Mouse (Mus musculus): ENCODE results near the gene Lars2. TPM values are rescaled to one million over a fixed set of nuclear protein-coding genes. Genes with fewer than 3 reads are reported as not detected.
"Not testable (repeated sequence)": the region's sequence is repeated elsewhere in the genome, so short reads cannot be mapped to it uniquely, and the experiment has no call there.

The Lars2 gene
- 1,169 and 1,259 TPM in 2 replicates for polyA plus RNA-seq (2016; fragmentation: Nextera tagmentation; extraction: Ambion mirVana)

- under 1% methylated on average over 35 of the region's 35 CpGs for WGBS
These were observed at the start of gene Lars2 for GRCm38 (mm10) chr9:123366708-123367385. TSS of gene Lars2 (plus strand) at chr9:123366927.

DNA sequence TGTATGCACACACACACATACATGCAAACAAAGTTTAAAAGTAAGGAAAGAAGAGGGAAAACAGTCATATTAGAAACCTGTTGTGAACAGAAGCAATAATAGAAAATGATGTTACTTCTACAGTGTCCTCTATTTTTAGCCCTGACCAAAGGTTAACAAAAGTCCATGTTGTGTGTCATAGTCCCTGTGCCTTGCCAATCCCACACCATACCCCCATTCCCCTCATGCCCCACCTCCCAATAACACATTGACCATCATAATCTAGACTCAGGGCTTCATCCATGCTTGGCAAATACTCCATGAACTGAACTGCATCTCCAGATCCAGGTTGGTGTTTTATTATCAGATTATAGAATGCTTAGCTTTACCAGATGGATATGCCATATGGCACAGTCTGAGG lies 40.6 kb upstream of the Lars2 start:
- Histone ChIP-seq H3K9ac (no peak overlapping the region), H3K4me2 (no peak overlapping the region), H3K4me3 (replicated peaks) (no peak overlapping the region), H3K36me3 (replicated peaks) (no peaks in the 10 kb centered on the region), H3K27me3 (no peaks in the 10 kb centered on the region), H3K4me1 (no peaks in the 10 kb centered on the region), H3K27ac (no peak overlapping the region), H3K9me3 (no peaks in the 10 kb centered on the region)
- no peak for ATAC-seq (ENCODE audit: low FRiP score)

More at GRCm38 (mm10) chr9:123366708-123367385, at the start of gene Lars2:
- Histone ChIP-seq H3K4me1 (peaks cover 17% of the 10 kb centered on the region), H3K9ac (peak within 1 kb of the TSS; percentile 70), H3K36me3 (replicated peaks) (peaks cover 3% of the 10 kb centered on the region), H3K27ac (peak within 1 kb of the TSS; percentile 86), H3K9me3 (no peaks in the 10 kb centered on the region), H3K4me3 (replicated peaks) (peak within 1 kb of the TSS; percentile 77), H3K4me2 (peak within 1 kb of the TSS; percentile 85), H3K27me3 (no peaks in the 10 kb centered on the region)
- peak; percentile 98 for ATAC-seq (ENCODE audit: low FRiP score)

DNA sequence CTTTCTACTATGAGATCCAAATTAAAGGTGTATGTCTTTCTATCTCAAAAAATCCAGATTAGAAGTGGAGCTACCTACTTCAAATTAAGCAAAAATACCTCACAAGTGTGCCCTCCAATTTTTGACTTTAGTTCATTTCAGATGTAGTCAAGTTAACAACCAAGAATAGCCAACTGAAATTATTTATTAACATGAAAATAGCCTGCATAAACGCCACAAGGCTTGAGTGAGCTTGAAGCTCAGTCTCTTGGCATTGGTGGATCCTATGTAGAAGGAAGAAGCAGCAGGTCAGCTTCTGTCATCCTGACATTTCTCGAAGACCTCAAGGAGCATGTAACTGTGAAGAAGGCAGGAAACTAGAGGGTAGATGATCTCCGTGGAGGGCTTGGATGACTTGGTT lies 38.4 kb upstream of the Lars2 start:
- no peak overlapping the region for H3K9ac ChIP-seq
- H3K27ac ChIP-seq, result no peak overlapping the region
- no peak for ATAC-seq (ENCODE audit: low FRiP score)
- H3K36me3 ChIP-seq (replicated peaks), result no peaks in the 10 kb centered on the region
- 85% methylated on average over 3 of the region's 3 CpGs for WGBS
- H3K9me3 ChIP-seq, result no peaks in the 10 kb centered on the region
- H3K4me3 ChIP-seq (replicated peaks), result no peak overlapping the region
- H3K27me3 ChIP-seq, result no peaks in the 10 kb centered on the region
- H3K4me1 ChIP-seq, result no peaks in the 10 kb centered on the region
- H3K4me2 ChIP-seq, result no peak overlapping the region

DNA sequence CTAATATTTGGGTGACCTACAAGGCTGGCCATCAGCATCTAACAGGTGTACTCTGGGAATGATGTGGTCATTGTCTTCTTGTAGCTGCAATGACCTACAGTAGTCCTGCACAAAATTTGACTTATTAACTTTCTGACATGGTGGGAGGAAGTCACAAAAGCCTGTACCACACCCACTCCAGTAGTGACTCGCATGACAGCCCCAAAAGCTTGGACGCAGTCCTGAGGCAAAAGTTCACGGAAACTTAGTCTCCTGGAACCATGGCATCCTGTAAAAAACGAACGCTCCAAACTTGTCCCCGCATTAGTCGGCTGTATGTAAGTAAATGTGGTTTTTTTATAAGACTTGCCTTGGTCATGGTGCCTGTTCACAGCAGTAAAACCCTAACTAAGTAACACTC lies 36.9 kb upstream of the Lars2 start:
- 95% methylated on average over 7 of the region's 7 CpGs for WGBS

GRCm38 (mm10) chr9:123330271-123330670 lies 36.5 kb upstream of the Lars2 start:
- H3K9ac ChIP-seq; H3K4me1 ChIP-seq; ATAC-seq (ENCODE audit: low FRiP score); H3K4me2 ChIP-seq; H3K36me3 ChIP-seq (replicated peaks); H3K27me3 ChIP-seq; H3K9me3 ChIP-seq; H3K4me3 ChIP-seq (replicated peaks); H3K27ac ChIP-seq: not testable (repeated sequence)
- 76% methylated on average over 1 of the region's 1 CpGs for WGBS

More for the DNA sequence above, 36.9 kb upstream of the Lars2 start:
- Histone ChIP-seq H3K4me3 (replicated peaks) (no peak overlapping the region), H3K27me3 (no peaks in the 10 kb centered on the region), H3K36me3 (replicated peaks) (no peaks in the 10 kb centered on the region), H3K27ac (no peak overlapping the region), H3K4me2 (no peak overlapping the region), H3K4me1 (no peaks in the 10 kb centered on the region), H3K9ac (no peak overlapping the region), H3K9me3 (no peaks in the 10 kb centered on the region)
- no peak for ATAC-seq (ENCODE audit: low FRiP score)

DNA sequence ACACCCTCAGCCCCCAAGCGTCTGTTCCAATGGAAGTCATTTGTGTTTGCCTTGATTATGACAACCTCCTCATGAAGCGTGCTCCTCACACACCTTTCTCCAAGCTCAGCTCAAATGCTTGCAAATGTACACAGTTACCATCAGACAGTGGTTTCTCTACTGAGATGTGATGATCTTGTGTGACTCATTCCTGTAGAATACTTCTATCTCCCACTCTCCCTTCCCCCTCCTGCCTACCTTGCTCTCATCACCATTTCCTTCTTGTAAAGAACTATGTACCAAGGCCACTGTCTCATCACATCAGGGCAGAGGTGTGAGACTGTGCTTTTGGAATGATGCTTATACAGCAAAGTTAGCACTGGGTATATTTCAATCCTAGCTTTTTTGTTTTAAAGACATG lies 33.2 kb upstream of the Lars2 start:
- H3K27ac ChIP-seq, result no peak overlapping the region
- no peak overlapping the region for H3K4me2 ChIP-seq
- 0 out of 2 replicates have a peak, but pooled peaks cover 5% of the 10 kb centered on the region for H3K4me1 ChIP-seq
- no peaks in the 10 kb centered on the region for H3K9me3 ChIP-seq
- no peak overlapping the region for H3K4me3 ChIP-seq (replicated peaks)
- no peak overlapping the region for H3K9ac ChIP-seq
- no peak for ATAC-seq (ENCODE audit: low FRiP score)
- no peaks in the 10 kb centered on the region for H3K27me3 ChIP-seq
- 88% methylated on average over 2 of the region's 2 CpGs for WGBS
- H3K36me3 ChIP-seq (replicated peaks), result no peaks in the 10 kb centered on the region

- 0 out of 2 replicates have a peak, but pooled peaks cover 5% of the 10 kb centered on the region for H3K4me1 ChIP-seq
These were observed 31.6 kb upstream of the Lars2 start for GRCm38 (mm10) chr9:123335044-123335670.

DNA sequence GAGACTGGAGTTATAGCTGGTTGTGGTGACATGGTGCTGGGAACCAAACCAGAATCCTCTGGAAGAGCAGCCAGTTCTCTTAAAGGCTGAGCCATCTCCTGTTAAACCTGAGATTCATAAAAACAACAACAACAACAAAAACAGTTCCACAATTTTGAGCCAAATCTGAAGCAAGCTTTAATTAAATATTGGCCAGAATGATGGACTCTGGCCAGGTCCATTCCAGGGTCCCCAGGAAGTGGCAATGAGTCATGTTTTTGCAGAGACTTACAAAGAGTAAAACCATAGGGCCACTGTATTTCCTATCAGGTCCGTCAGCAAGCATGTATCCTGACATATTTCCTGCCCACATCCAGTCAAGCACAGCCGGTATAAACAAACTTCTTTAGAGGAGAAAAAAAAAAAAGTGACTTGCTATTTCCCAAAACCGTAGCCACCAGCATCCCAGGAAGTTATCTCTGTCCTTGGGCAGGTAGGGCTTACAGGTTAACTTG lies 27.0 kb upstream of the Lars2 start:
- 79% methylated on average over 3 of the region's 3 CpGs for WGBS

More at GRCm38 (mm10) chr9:123335044-123335670, 31.6 kb upstream of the Lars2 start:
- Histone ChIP-seq H3K36me3 (replicated peaks) (no peaks in the 10 kb centered on the region), H3K27me3 (no peaks in the 10 kb centered on the region), H3K27ac (no peak overlapping the region), H3K4me3 (replicated peaks) (no peak overlapping the region), H3K9ac (no peak overlapping the region), H3K9me3 (no peaks in the 10 kb centered on the region), H3K4me2 (no peak overlapping the region)
- no peak for ATAC-seq (ENCODE audit: low FRiP score)
- WGBS, result 60% methylated on average over 5 of the region's 5 CpGs

DNA sequence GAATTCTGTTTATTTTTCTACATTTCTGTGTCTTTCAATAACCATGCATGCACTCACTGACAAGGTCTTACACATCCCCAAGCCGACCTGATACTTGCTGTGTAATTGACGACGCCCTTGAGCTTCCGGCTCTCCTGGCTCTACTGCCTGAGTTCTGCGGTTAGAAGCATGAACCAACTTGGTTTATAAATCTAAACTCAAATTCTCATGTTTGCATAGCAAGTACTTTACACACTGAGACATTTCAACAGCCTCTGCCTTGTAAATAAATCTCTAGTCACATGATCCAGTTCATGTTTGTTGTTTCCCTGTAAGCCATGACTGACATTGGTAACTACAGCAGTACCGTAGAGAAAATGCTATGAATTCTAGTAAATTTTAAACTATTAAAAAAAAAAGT lies 25.5 kb upstream of the Lars2 start:
- H3K27ac ChIP-seq, result no peak overlapping the region
- H3K36me3 ChIP-seq (replicated peaks), result no peaks in the 10 kb centered on the region
- no peaks in the 10 kb centered on the region for H3K27me3 ChIP-seq
- 0 out of 2 replicates have a peak, but pooled peaks cover 5% of the 10 kb centered on the region for H3K4me1 ChIP-seq
- ATAC-seq (ENCODE audit: low FRiP score), result no peak
- no peak overlapping the region for H3K4me3 ChIP-seq (replicated peaks)
- H3K9me3 ChIP-seq, result no peaks in the 10 kb centered on the region
- H3K4me2 ChIP-seq, result no peak overlapping the region
- H3K9ac ChIP-seq, result no peak overlapping the region
- 87% methylated on average over 6 of the region's 6 CpGs for WGBS

More for the DNA sequence above, 27.0 kb upstream of the Lars2 start:
- no peak overlapping the region for H3K4me3 ChIP-seq (replicated peaks)
- no peaks in the 10 kb centered on the region for H3K36me3 ChIP-seq (replicated peaks)
- no peak for ATAC-seq (ENCODE audit: low FRiP score)
- H3K9me3 ChIP-seq, result no peaks in the 10 kb centered on the region
- no peak overlapping the region for H3K9ac ChIP-seq
- H3K27me3 ChIP-seq, result no peaks in the 10 kb centered on the region
- 0 out of 2 replicates have a peak, but pooled peaks cover 5% of the 10 kb centered on the region for H3K4me1 ChIP-seq
- no peak overlapping the region for H3K4me2 ChIP-seq
- no peak overlapping the region for H3K27ac ChIP-seq

GRCm38 (mm10) chr9:123343069-123343468 lies 23.7 kb upstream of the Lars2 start:
- H3K4me3 ChIP-seq (replicated peaks), result no peak overlapping the region
- 84% methylated on average over 3 of the region's 3 CpGs for WGBS
- H3K4me1 ChIP-seq, result 0 out of 2 replicates have a peak, but pooled peaks cover 4% of the 10 kb centered on the region
- no peaks in the 10 kb centered on the region for H3K36me3 ChIP-seq (replicated peaks)
- no peaks in the 10 kb centered on the region for H3K27me3 ChIP-seq
- no peak for ATAC-seq (ENCODE audit: low FRiP score)
- H3K27ac ChIP-seq, result no peak overlapping the region
- H3K9me3 ChIP-seq, result no peaks in the 10 kb centered on the region
- H3K9ac ChIP-seq, result no peak overlapping the region
- H3K4me2 ChIP-seq, result no peak overlapping the region

GRCm38 (mm10) chr9:123349286-123349685 lies 17.4 kb upstream of the Lars2 start:
- H3K36me3 ChIP-seq (replicated peaks); H3K4me2 ChIP-seq; ATAC-seq (ENCODE audit: low FRiP score); H3K27me3 ChIP-seq; H3K9ac ChIP-seq; H3K27ac ChIP-seq; H3K4me3 ChIP-seq (replicated peaks); H3K4me1 ChIP-seq: not testable (repeated sequence)
- 96% methylated on average over 1 of the region's 1 CpGs for WGBS
- peaks cover 14% of the 10 kb centered on the region for H3K9me3 ChIP-seq

GRCm38 (mm10) chr9:123359981-123360380 lies 6.7 kb upstream of the Lars2 start:
- no peaks in the 10 kb centered on the region for H3K9me3 ChIP-seq
- H3K4me2 ChIP-seq, result no peak overlapping the region
- no peak for ATAC-seq (ENCODE audit: low FRiP score)
- no peak overlapping the region for H3K27ac ChIP-seq
- 67% methylated on average over 3 of the region's 3 CpGs for WGBS
- no peaks in the 10 kb centered on the region for H3K27me3 ChIP-seq
- no peak overlapping the region for H3K4me3 ChIP-seq (replicated peaks)
- no peak overlapping the region for H3K9ac ChIP-seq
- H3K4me1 ChIP-seq, result no peaks in the 10 kb centered on the region
- no peaks in the 10 kb centered on the region for H3K36me3 ChIP-seq (replicated peaks)

Data from forebrain, embryonic 12.5 days (tissue).